Mouse (Mus musculus): ENCODE measurements around the gene Scn4a.

Gene Scn4a

GRCm38 (mm10) chr11:106271794-106272643, 81.1 kb downstream of the Scn4a start:
- DNase-seq = peak; percentile 40 to 48

- DNase-seq = no peak
Observed at GRCm38 (mm10) chr11:106271131-106271793, 81.8 kb downstream of the Scn4a start.

GRCm38 (mm10) chr11:106269060-106269431, 84.0 kb downstream of the Scn4a start:
- peak; percentile 71 to 81 for DNase-seq
